Mouse (Mus musculus): Measurements from ENCODE around the gene Arhgap15.

Gene Arhgap15

DNA sequence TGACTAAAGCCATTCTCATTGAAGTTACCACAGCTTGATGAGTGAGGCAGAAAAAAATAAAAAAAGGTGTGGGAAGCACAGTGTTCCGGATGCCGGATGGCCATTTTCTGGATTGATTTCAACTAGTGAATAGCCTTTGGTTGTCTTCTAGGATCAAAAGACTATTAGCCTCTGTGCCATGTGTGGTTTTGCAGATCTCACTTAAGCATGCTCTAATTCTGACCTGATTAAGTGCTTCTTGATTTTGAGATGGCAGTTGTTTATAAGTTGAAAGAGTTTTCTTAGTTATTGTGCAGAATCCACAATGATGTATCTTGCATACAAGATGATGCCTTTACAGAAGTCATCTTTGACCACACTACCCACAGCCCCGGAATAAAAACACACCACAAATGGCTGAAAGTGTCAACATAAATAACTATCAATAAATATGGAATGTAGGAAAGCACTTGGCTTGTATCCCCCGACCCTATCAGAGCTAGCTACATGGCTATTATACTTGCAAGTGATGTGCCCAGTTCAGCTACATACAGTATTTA, 537.6 kb downstream of the Arhgap15 start:
- DNase-seq (ENCODE audit: inconsistent age in 2 of 2, low spot score in 1 of 2), result no peak

DNA sequence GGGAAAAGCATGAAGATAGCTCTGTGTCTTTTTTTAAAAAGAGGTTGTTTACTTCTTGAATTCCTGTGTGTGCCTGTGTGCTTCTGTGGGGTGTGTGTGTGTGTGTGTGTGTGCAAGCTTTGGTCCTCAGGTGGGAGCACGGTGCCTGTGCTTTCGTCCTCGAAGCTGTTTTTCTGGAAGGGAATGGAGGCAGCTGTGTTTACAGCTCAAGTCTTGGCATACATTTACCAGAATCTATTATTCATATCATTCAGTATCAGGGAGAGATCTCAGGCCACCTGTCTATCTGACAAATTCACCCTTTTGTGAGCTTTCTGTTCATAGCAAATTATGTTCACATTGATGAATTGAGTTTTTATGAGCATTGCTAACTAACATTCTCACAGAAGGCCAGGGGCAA, 550.5 kb downstream of the Arhgap15 start:
- no peak for DNase-seq (ENCODE audit: inconsistent age in 2 of 2, low spot score in 1 of 2)

DNA sequence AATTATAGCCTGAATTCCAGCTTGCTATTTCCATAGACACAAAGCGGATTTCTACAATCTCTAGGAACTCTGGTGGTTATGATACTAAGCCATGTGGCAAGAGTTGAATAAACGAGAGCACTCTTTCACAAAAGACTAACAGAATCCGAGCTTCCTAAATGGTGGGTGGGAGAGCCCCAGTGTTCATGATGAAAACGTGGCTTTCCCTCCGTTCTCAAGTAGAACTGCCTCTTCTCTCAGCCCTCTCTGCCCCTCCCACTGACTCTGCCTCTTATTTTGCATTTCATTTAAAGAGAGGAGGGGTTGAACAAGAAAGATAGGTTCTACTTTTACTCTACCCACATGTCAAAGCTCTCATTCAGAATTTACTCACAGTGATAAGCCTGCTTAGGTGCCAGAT, 551.3 kb downstream of the Arhgap15 start:
- no peak for DNase-seq (ENCODE audit: inconsistent age in 2 of 2, low spot score in 1 of 2)

DNA sequence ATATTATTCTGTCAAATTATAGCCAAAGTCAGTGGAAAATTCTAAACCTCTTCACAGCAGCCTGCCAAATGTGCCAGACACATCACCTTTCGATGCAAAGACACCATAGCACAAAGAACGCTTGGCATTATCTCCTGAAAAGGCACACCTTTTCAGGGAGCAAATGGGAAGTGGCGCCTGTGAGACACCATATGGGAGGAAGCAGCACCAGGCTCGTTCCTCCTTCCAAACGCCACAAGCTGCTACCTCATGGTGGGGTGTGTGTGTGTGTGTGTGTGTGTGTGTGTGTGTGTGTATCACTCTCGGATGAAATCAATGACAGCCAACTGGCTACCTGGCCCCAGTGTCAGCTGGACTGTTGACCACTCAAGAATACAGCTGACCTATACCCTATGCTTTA, 551.8 kb downstream of the Arhgap15 start:
- DNase-seq (ENCODE audit: inconsistent age in 2 of 2, low spot score in 1 of 2), result no peak

DNA sequence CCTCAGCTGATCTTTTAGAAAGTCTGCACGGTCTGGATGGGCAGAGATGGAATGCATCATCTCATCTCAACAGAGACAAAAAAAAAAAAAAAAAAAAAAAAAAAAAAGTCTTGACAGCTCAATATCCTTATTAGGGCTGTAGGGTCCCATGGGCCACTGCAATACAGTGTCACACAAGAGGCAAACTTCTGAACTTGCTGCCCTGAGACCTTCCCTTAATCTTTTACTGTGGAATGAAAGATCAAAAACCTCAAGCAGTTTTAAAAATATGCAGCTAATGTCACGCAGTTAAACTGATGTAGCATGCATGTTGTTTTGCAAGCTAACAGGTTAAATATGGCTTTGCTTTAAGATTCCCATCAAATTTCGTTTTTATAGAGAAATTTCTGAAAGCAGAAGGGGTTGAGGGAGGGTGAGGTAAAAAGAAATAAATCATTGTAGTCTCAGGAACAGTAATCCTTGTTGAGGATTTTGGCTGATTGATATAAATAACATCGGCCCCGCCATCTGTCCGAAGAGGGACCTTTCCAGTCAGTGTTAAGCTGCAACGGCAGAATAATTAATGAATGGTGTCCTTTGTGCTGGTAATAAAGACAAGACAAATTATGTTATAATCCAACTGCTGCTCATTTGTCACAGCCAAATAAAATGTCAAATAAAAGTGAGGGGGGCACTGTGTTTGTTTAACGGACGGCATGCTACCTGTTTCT, 555.8 kb downstream of the Arhgap15 start:
- no peak for DNase-seq (ENCODE audit: inconsistent age in 2 of 2, low spot score in 1 of 2)

DNA sequence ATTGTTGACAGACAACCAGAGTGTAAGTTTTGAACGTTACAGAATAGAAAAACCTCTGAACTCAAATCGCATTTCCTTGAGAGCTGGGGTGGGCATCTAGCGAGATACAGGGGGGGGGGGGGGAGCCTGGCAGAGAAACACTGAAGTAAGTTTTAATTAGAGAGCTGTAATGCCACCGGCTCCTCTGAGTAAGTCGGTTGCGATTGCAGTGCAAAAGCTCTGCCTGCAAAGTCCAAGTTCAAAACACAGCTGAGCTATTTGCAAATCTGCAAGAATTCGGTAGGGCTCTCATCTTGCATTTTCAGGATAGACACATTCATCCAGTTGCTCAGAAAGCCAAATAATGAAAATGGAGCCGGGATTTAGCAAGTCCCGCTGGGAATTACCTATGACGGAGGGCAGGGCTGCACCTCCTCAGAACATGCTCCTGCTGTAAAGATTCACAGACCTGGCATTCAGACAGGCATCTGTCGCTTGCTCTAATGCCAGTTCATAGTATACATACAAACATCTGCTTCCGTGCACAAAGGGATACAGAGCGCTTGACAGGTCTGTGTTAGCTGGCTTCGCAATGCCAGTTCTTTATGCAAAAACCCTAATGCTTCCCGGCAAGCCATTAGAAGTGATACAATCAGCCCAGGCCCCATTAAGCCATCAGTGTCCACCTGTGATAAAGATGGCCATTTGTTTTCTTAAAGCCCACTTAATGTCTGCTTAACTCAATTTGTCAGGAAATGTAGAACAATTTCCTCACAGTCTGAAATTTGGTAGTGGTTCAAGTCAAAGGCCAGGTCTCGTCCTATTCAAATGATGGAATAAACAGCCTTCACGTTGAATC, 556.6 kb downstream of the Arhgap15 start:
- no peak for DNase-seq (ENCODE audit: inconsistent age in 2 of 2, low spot score in 1 of 2)

DNA sequence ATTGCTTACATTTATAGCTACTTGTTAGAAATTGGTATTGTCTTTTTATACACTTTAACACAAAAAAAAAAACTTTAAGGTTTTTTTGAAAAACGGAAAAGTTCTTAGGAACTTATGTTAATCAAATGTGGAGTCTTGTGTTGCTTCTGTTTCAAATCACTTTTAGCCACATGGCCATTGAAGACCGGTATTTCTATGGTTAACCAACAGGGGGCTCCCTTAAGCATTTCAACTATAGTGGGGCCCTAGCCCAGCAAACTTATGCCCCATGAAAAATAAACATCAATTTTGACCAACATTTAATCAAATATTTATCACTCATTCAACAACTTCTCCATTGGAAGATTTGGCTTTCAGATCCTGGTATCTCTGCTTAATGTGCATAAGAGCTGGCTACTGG, 557.5 kb downstream of the Arhgap15 start:
- DNase-seq (ENCODE audit: inconsistent age in 2 of 2, low spot score in 1 of 2), result peak in 1 of 2 experiments; percentile 43

DNA sequence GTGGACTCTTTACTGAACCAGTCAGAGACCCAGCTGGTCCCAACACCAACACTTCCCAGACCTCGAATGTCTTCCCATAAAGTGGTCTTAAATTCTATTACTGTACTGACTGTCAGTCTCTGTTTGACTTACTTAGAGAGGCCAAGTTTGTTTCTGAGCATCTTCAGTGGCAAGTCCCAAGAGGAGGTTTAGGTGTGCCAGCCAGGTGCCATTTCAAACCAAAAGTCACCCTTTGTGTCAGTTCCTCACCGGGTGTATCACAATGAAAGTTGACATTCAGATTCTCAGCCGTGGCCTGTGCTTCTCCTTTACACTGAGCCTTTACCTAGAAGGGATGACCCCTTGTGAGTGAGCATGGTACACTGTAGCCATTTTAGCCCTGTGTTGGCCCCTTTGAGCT, 560.5 kb downstream of the Arhgap15 start:
- DNase-seq (ENCODE audit: inconsistent age in 2 of 2, low spot score in 1 of 2), result no peak

DNA sequence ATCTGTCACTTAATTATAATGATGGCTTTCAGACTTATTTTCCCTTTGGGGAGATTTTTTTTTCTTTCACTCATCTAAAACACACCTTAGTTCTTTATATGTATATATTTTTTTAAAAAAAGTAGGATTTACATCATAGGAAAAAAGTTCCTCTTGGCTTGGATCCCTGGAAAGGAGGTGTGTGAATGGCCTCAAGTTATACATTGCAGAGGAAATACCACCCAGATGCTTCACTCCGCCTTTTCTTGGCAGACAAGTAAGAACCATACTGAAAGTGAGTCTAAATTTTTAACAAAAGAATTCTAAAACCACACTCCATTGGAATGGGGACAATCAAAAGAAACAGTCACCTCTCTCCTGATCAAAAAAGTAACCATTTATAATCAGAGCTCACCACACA, 560.9 kb downstream of the Arhgap15 start:
- DNase-seq (ENCODE audit: inconsistent age in 2 of 2, low spot score in 1 of 2), result no peak

DNA sequence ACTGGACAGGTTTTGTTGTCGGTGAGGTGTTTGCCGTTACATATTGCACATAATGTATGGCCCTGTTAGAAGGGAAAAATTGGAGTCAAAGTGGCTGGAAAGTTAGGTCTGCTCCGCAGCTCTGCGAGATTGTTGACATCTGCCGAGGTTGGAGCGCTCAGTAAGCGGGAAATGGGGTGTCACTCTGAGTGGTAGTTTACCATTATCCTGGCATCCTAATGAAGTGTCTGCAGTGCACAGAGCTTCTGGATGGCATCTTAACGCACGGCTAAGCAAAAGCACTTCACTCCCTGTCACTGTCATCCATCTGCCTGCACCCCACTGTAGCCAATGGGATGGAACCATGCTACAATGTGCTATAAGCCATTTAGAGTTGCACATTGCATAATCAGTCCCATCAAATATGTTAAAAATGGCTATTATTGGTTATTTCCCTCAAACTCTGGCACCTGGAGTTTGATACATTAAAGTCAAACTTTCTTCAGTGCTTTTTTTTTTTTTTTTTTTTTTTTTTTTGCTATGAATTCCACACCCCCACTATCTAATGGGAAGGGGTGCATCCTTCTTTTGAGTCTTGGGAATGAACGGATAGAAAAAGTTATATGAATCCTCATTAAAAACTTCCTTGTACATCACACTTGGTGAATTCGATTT, 561.6 kb downstream of the Arhgap15 start:
- DNase-seq (ENCODE audit: inconsistent age in 2 of 2, low spot score in 1 of 2), result no peak

DNA sequence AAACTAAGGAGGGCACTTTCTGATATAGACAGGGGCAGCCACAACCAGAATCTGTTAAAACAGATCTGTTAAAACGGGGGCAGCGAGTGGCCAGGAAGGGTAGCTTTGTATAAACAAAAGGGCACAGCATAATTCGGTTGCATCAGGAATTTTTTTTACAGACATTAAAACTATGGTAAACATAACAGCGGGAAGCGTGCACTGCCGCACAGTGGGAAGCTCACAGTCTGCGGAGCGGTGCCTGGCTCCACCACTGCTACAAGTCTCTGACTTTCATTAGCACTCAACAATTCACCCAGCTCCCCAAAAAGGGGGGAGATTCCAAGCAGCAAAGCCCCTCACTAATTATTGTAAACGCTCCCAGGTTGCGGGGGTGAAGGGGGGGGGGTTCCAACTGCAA, 562.6 kb downstream of the Arhgap15 start:
- DNase-seq (ENCODE audit: inconsistent age in 2 of 2, low spot score in 1 of 2), result no peak

DNA sequence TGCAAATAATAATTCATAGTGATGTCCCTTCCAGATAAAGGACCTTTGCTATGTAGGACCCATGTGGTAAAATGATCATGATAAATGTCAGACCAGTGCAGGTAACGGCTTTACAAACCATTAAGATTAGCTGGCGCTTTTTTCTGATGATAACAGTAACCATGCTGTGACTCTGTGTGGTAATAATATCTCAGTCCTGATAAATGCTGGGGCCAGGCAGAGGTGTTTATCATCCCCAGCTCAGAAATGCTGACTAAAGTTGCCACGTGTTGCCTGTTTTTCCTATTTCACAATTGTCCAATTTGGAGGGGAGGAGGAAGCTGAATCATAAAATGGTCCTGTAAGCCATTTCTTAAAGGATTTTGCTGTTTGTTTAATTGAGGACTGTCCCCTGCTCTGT, 564.9 kb downstream of the Arhgap15 start:
- no peak for DNase-seq (ENCODE audit: inconsistent age in 2 of 2, low spot score in 1 of 2)

DNA sequence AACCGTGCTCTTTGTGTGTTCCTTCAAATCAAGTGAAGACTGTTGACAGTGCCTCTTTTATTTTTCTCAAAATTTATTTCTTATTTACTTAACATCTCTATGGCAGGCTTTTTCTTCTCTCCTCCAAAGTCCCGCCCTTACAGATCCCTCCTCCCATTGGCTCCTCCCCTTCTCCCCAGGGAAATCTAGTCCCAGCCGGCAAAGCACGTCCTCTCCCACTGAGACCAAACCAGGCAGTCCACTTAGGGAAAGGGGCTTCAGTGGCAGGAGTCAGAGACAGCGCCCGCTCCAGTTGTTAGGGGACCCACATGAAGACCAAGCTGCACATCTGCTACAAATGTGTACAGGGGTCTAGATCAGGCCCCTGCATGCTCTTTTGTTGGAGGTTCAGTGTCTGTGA, 569.8 kb downstream of the Arhgap15 start:
- no peak for DNase-seq (ENCODE audit: inconsistent age in 2 of 2, low spot score in 1 of 2)

DNA sequence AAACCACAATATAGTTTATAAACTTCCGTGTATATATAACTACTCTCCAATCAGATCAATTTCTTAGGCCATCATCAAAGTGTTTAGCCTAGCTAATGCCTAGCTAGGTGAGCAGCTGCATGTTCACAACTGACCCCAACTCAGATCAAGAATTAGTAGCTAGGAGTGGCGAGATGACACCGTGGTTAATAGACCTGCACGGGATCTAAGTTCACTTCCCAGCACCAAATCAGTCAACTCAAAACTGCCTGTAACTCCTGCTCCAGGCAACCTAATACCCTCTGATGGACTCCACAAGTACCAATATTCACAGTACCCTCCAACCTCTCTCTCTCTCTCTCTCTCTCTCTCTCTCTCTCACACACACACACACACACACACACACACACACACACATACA, 570.9 kb downstream of the Arhgap15 start:
- DNase-seq (ENCODE audit: inconsistent age in 2 of 2, low spot score in 1 of 2), result no peak

DNA sequence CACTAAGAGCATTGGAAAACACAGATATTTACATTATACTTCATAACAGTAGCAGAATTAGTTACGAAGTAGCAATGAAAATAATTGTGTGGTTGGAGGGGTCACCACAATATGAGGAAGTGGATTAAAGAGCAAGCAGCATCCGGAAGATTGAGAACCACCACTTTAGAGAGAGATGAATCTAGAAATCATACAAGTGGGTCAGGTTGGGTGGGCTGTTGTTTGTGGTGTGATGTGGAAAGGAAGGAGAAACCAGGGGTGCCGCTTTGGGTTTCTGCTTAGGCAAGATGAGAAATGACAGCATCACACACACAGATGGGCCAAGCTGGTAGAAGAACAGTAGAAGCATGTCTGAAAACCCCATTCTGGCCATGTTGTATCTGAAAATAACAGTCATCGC, 575.2 kb downstream of the Arhgap15 start:
- no peak for DNase-seq (ENCODE audit: inconsistent age in 2 of 2, low spot score in 1 of 2)

DNA sequence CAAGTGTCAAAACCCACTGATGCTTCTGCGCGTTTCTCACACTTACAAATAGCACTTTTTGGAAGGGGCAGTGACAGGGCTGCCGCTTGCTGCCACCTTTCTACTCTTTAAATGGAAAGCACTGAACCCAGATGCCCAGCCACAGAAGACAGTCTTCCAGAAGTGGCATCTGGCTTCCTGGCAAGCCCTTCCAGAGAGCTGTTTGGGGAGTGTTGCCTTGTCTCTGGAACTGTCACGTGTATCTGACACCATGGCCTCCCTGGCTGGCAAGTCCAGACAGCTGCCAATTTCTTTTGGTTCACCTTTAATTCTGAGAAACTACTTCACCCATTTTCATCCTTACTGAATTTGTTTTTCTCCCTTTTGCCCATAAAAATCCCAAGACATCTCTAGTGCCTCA, 584.7 kb downstream of the Arhgap15 start:
- no peak for DNase-seq (ENCODE audit: inconsistent age in 2 of 2, low spot score in 1 of 2)

DNA sequence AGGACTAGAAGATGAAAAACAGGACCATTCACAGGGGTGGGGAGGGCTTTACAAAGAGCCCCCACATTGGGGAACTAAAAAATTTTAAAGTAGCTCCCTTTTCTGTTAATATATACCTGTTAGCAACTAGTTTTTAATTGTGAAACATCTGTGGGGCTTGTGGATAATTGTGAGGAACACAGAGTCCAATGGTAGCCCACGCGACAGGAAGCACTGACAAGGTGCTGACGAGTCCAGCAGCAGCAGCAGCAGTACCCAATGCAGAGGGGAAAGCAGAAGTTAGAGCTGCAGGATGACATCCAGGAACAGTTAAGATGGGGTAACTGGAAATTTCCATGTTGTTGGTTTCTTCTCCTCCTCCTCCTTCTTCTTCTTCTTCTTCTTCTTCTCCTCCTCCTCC, 585.4 kb downstream of the Arhgap15 start:
- no peak for DNase-seq (ENCODE audit: inconsistent age in 2 of 2, low spot score in 1 of 2)

DNA sequence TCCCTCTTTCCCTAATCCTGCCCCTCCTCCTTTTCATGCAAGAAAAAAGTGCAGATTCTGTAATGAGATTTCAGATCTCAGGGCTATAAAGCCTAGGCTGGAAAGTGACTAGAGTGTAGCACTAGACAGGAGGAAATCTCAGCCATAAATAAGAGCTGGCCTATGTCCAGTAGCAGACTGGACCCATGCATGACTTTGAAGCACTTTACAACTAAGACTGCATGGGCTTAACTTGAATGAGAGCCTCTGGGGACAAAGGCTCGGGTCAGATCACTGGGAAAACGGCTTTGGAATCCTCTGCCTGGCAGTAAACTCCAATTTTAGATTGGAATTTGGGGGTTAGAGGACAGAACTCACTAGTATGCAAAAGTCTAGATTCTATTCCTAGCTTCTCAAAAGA, 585.9 kb downstream of the Arhgap15 start:
- DNase-seq (ENCODE audit: inconsistent age in 2 of 2, low spot score in 1 of 2), result no peak

DNA sequence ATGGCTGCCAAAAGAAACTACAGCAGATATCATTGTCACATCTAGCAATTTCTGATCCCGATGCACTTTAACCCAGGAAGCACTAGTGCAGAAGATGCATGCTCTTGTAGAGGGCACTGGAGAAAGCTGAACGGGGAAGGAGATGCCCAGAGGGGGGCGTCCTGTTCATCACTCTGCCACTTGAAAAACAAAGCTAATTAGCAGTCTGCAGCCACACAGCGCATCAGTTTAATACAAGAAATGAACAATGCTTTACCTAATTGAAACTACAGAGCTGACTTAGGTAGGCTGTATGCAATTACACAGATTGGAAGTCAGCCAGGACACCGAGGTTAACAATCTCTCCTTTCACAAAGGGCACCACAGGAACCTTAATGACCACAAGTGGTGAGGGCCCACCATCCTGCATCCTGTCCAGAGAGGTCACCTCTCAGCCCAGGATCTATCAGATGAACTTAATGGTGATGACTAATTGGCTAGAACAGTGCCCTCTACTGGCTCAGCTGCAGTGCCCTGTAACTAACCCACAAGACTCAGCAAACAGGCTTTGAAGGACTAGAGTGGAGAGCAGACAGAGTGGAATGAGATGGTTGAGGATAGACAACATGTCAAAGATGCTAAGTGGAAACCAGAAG, 588.2 kb downstream of the Arhgap15 start:
- DNase-seq (ENCODE audit: inconsistent age in 2 of 2, low spot score in 1 of 2), result peak in 1 of 2 experiments; percentile 67

DNA sequence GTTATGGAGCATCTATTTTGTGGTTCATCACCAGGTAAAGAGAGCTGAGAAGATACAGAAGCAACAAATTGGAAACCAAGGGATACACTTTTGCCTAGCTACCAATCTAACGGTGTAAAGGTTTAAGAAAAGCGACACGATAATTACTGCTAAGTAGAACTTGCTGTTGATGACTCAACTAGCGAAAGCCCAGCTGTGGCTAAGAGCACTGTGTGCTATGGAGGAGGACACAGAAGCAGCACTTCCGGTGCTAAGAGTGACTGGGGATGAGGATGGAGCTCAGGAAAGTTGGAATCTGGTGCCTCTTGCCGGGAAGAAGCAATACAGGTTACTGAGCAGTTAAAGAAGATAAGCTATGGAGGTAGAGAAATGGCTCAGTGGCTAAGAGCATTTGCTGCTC, 589.8 kb downstream of the Arhgap15 start:
- no peak for DNase-seq (ENCODE audit: inconsistent age in 2 of 2, low spot score in 1 of 2)

DNA sequence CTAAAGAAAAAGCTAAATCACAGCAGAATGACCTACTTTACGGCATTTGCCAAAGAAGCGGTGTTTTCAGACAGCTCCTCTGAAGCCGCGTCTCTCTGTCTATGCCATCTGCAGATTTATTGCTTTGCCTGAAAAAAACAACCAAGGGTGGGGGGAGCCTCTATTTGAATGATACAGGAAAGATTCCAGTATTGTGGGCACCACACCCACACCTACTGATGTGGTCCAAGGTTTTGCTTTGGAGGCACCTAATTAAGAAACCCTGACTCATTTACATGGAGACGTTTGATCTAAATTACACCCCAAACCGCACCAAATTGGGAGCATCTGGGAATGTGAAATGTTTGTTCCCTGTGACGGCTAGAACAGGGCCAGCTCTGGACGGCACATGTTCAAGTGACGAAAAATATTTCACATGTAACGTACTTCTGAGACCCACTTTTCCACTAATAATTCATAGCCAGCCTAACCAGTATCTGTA, 592.5 kb downstream of the Arhgap15 start:
- no peak for DNase-seq (ENCODE audit: inconsistent age in 2 of 2, low spot score in 1 of 2)

Measured in adrenal gland, adult (tissue).